Comparison of ENCODE assay signal across 25 mouse cellular contexts in genomic region chr6:113284931-113285330, GRCm38 (mm10). TPM values are rescaled to one million over a fixed set of nuclear protein-coding genes. Genes with fewer than 3 reads are reported as not detected.
DNase-seq lines count a peak whose midpoint lies in the region; ATAC-seq and TF ChIP-seq lines count a peak whose summit lies in the region.
"Had no signal": no experiment of that assay in that cellular context is flagged by ENCODE, and none has a peak within 500 bp of the region (broad histone marks: within the 10 kb centered on the region; RNA-seq: fewer than 3 reads in every experiment).

No protein-coding gene starts in this region.

- H3K4me3 ChIP-seq in midbrain, embryonic 11.5 days (ENCODE audit: low read depth, low read length): no peak overlapping the region
- no peak overlapping the region for H3K4me3 ChIP-seq in midbrain, postnatal 0 days (ENCODE audit: low read depth, low read length)
- peak overlapping the region in 1 of 2 experiments; percentile 14; a peak in 1 of 4 replicates for H3K4me3 ChIP-seq in MEL (ENCODE audit: control insufficient read depth in 1 of 2, insufficient read depth in 1 of 2, low read depth in 2 of 2, low read length in 2 of 2)
- no peak overlapping the region for H3K4me3 ChIP-seq in forebrain, embryonic 14.5 days (ENCODE audit: low read depth, low read length)
- H3K4me3 ChIP-seq: embryonic facial prominence, embryonic 15.5 days; erythroblast, embryonic 14.5 days; forebrain, embryonic 10.5 days; heart, embryonic 12.5 days; hindbrain, embryonic 10.5 days had no signal

- no peaks in the 10 kb centered on the region for H3K79me2 ChIP-seq in MEL (ENCODE audit: control insufficient read depth, insufficient read depth, low read length, poor library complexity)

- H3K27ac ChIP-seq in midbrain, embryonic 11.5 days (ENCODE audit: low read depth, low read length): no peak overlapping the region
- no peak overlapping the region for H3K27ac ChIP-seq in midbrain, postnatal 0 days (ENCODE audit: low read depth, low read length)
- no peak overlapping the region; the same call in 1 of the 2 replicates for H3K27ac ChIP-seq in MEL (ENCODE audit: control insufficient read depth, low read depth, low read length)
- H3K27ac ChIP-seq in forebrain, embryonic 14.5 days (ENCODE audit: low read depth, low read length): no peak overlapping the region
- H3K27ac ChIP-seq: embryonic facial prominence, embryonic 15.5 days; forebrain, embryonic 10.5 days; hindbrain, embryonic 10.5 days; hindbrain, embryonic 14.5 days had no signal

- TF ChIP-seq RAD21 in MEL (IDR thresholded peaks at IDR 0.05; ENCODE audit: low read depth, low read length): no peak

- TF ChIP-seq EP300 in MEL (IDR thresholded peaks at IDR 0.05; ENCODE audit: low read depth in 1 of 2, low read length in 2 of 2): no peak

- H3K36me3 ChIP-seq in midbrain, embryonic 11.5 days (ENCODE audit: control insufficient read depth, insufficient read depth, low read length): no peaks in the 10 kb centered on the region
- H3K36me3 ChIP-seq in midbrain, postnatal 0 days (ENCODE audit: insufficient read depth, low read length): peaks cover 6% of the 10 kb centered on the region; the same call in 1 of the 2 replicates
- H3K36me3 ChIP-seq in MEL (ENCODE audit: control insufficient read depth in 1 of 2, insufficient read depth in 2 of 2, low read length in 2 of 2): peaks cover 0 to 24% of the 10 kb centered on the region in 2 experiments; a peak in 2 of 4 replicates
- no peaks in the 10 kb centered on the region; the same call in 1 of the 2 replicates for H3K36me3 ChIP-seq in splenic B cell, adult 2 months (ENCODE audit: control insufficient read depth, insufficient read depth, low read length, poor library complexity, severe bottlenecking)
- peaks cover 7% of the 10 kb centered on the region; the same call in 1 of the 2 replicates for H3K36me3 ChIP-seq in forebrain, embryonic 14.5 days (ENCODE audit: control insufficient read depth, insufficient read depth, low read length)

- H3K9me3 ChIP-seq in midbrain, embryonic 11.5 days (ENCODE audit: control insufficient read depth, low read length): no peaks in the 10 kb centered on the region
- H3K9me3 ChIP-seq in midbrain, postnatal 0 days (ENCODE audit: low read length): no peaks in the 10 kb centered on the region
- H3K9me3 ChIP-seq in MEL (replicated peaks; ENCODE audit: insufficient read depth, low read length): no peaks in the 10 kb centered on the region
- no peaks in the 10 kb centered on the region for H3K9me3 ChIP-seq in forebrain, embryonic 14.5 days (replicated peaks; ENCODE audit: control insufficient read depth, low read length)
- H3K9me3 ChIP-seq: embryonic facial prominence, embryonic 15.5 days; forebrain, embryonic 10.5 days; G1E; heart, embryonic 12.5 days; hindbrain, embryonic 10.5 days had no signal

- H3K4me1 ChIP-seq in midbrain, embryonic 11.5 days (ENCODE audit: control insufficient read depth, insufficient read depth, low read length): peaks cover 7% of the 10 kb centered on the region
- peaks cover 8% of the 10 kb centered on the region; the same call in 1 of the 2 replicates for H3K4me1 ChIP-seq in midbrain, postnatal 0 days (ENCODE audit: insufficient read depth, low read length)
- peaks cover 12 to 27% of the 10 kb centered on the region in 2 experiments for H3K4me1 ChIP-seq in MEL (ENCODE audit: control insufficient read depth in 1 of 2, insufficient read depth in 2 of 2, low read length in 2 of 2)
- H3K4me1 ChIP-seq in forebrain, embryonic 14.5 days (ENCODE audit: control insufficient read depth, insufficient read depth, low read length): peaks cover 5% of the 10 kb centered on the region; the same call in 1 of the 2 replicates

- no peak for ATAC-seq in midbrain, embryonic 11.5 days (ENCODE audit: low FRiP score)
- no peak for ATAC-seq in midbrain, postnatal 0 days (ENCODE audit: low FRiP score)
- peak; percentile 82 for ATAC-seq in megakaryocyte, adult 5-6 weeks (ENCODE audit: poor library complexity, severe bottlenecking)
- no peak for ATAC-seq in forebrain, embryonic 14.5 days
- ATAC-seq: CD4-positive, CD25-positive, alpha-beta regulatory T cell, adult 4 months; forebrain, postnatal 0 days had no signal

- TF ChIP-seq CTCF in midbrain, postnatal 0 days (IDR thresholded peaks at IDR 0.05): no peak
- TF ChIP-seq CTCF in MEL (IDR thresholded peaks at IDR 0.05 in 2 of 3, conservative IDR thresholded peaks at IDR 0.05 in 1 of 3; ENCODE audit: control insufficient read depth in 1 of 3, insufficient read depth in 1 of 3, low read depth in 2 of 3, low read length in 3 of 3, poor library complexity in 1 of 3, severe bottlenecking in 1 of 3): no peak

- H3K4me2 ChIP-seq in midbrain, embryonic 11.5 days: no peak overlapping the region
- H3K4me2 ChIP-seq in midbrain, postnatal 0 days (ENCODE audit: low read depth, low read length, poor library complexity, severe bottlenecking): no peak overlapping the region
- H3K4me2 ChIP-seq in forebrain, embryonic 14.5 days (ENCODE audit: low read length): no peak overlapping the region
- H3K4me2 ChIP-seq: embryonic facial prominence, embryonic 15.5 days; heart, embryonic 12.5 days; hindbrain, embryonic 14.5 days had no signal

- H3K27me3 ChIP-seq in midbrain, embryonic 11.5 days (ENCODE audit: control insufficient read depth, insufficient read depth, low read length): peaks cover 28% of the 10 kb centered on the region
- peaks cover 15% of the 10 kb centered on the region for H3K27me3 ChIP-seq in midbrain, postnatal 0 days (ENCODE audit: insufficient read depth, low read length)
- no peaks in the 10 kb centered on the region for H3K27me3 ChIP-seq in MEL (ENCODE audit: control insufficient read depth in 1 of 2, insufficient read depth in 2 of 2, low read length in 2 of 2)
- 0 out of 2 replicates have a peak, but pooled peaks cover 2% of the 10 kb centered on the region for H3K27me3 ChIP-seq in splenic B cell, adult 2 months (ENCODE audit: control insufficient read depth, insufficient read depth, low read length, poor library complexity, severe bottlenecking)
- H3K27me3 ChIP-seq in forebrain, embryonic 14.5 days (replicated peaks; ENCODE audit: control insufficient read depth, insufficient read depth, low read length): peaks cover 32% of the 10 kb centered on the region

- WGBS in midbrain, embryonic 11.5 days: 82% methylated on average over 3 of the region's 3 CpGs
- 77% methylated on average over 3 of the region's 3 CpGs for WGBS in midbrain, postnatal 0 days
- WGBS in forebrain, embryonic 14.5 days: 73% methylated on average over 3 of the region's 3 CpGs

- no peak overlapping the region for H3K9ac ChIP-seq in midbrain, embryonic 11.5 days (ENCODE audit: low read length)
- no peak overlapping the region for H3K9ac ChIP-seq in midbrain, postnatal 0 days (replicated peaks; ENCODE audit: low read length, poor library complexity, severe bottlenecking)
- peak overlapping the region; percentile 3; the same call in 1 of the 2 replicates for H3K9ac ChIP-seq in MEL (ENCODE audit: control insufficient read depth, low read depth, low read length, poor library complexity, severe bottlenecking)
- H3K9ac ChIP-seq in forebrain, embryonic 14.5 days (ENCODE audit: low read length): no peak overlapping the region
- H3K9ac ChIP-seq: embryonic facial prominence, embryonic 15.5 days; forebrain, postnatal 0 days; heart, embryonic 12.5 days; hindbrain, embryonic 14.5 days had no signal

- no peak for TF ChIP-seq POLR2A in MEL (IDR thresholded peaks at IDR 0.05; ENCODE audit: control insufficient read depth in 1 of 2, insufficient read depth in 1 of 2, low read depth in 1 of 2, low read length in 2 of 2, poor library complexity in 1 of 2)

- peak; percentile 47 for DNase-seq in midbrain, embryonic 11.5 days (ENCODE audit: low spot score, missing footprints)
- no peak for DNase-seq in midbrain, postnatal 0 days (ENCODE audit: low spot score)
- DNase-seq in MEL (ENCODE audit: low read depth, low spot score): peak; percentile 75
- peak; percentile 39 for DNase-seq in splenic B cell, adult 2 months (ENCODE audit: low read depth, low spot score)
- no peak for DNase-seq in thymus, postnatal 14 days
- no peak for DNase-seq in forebrain, embryonic 14.5 days (ENCODE audit: low spot score)
- no peak for DNase-seq in embryo, embryonic 9.5 days (ENCODE audit: extremely low spot score)
- DNase-seq: adrenal gland, adult 2 months; adrenal gland, postnatal 25 days; cerebellum, adult 18-20 months; cerebellum, adult 9-11 months; cerebellum, postnatal 36 days; forebrain, postnatal 0 days; gastrocnemius, postnatal 14 days had no signal

RNA-seq across cellular contexts. Expression of gene Cpne9, which starts 2.8 kb away (rescaled TPM):
- polyA plus RNA-seq in midbrain, embryonic 11.5 days (2014; fragmentation: Nextera tagmentation; extraction: Ambion mirVana): 0.07 and 0.08 TPM in 2 replicates
- 10.3 and 23.4 TPM in 2 replicates for total RNA-seq in midbrain, postnatal 0 days (2014; rRNA removed)
- polyA plus RNA-seq in midbrain, postnatal 0 days (2015; fragmentation: Nextera tagmentation; extraction: Ambion mirVana): 7.9 and 9.1 TPM in 2 replicates
- total RNA-seq in MEL (2012; rRNA removed): 0.72 and 1.6 TPM in 2 replicates
- 1 to 10 TPM in 1 of 2 experiments, not detected in 1; 1.3 TPM for polyA plus RNA-seq in MEL (2012; ENCODE audit: insufficient read depth in 1 of 2, insufficient read length in 2 of 2, low read depth in 1 of 2, low replicate concordance in 2 of 2, missing spikeins in 1 of 2)
- 0.20 and 0.30 TPM in 2 replicates for total RNA-seq in megakaryocyte, adult 5-6 weeks (2015)
- total RNA-seq in megakaryocyte, adult 5-6 weeks (2017): 0.15 and 0.45 TPM in 2 replicates
- polyA plus RNA-seq in forebrain, embryonic 14.5 days (2014; fragmentation: Nextera tagmentation; extraction: Ambion mirVana): 0.23 and 0.80 TPM in 2 replicates
- total RNA-seq: heart, postnatal 25 days had no signal
- polyA plus RNA-seq: gonadal fat pad, adult 2 months had no signal

RNA-seq across cellular contexts. Expression of gene Brpf1, which starts 22.0 kb away (rescaled TPM):
- 20.1 and 22.8 TPM in 2 replicates for polyA plus RNA-seq in midbrain, embryonic 11.5 days (2014; fragmentation: Nextera tagmentation; extraction: Ambion mirVana)
- 22.1 and 28.1 TPM in 2 replicates for total RNA-seq in midbrain, postnatal 0 days (2014; rRNA removed)
- polyA plus RNA-seq in midbrain, postnatal 0 days (2015; fragmentation: Nextera tagmentation; extraction: Ambion mirVana): 9.0 and 10.0 TPM in 2 replicates
- 29.8 and 32.6 TPM in 2 replicates for total RNA-seq in MEL (2012; rRNA removed)
- 10 to 100 TPM; 44.9 to 46.8 TPM for polyA plus RNA-seq in MEL (2012; ENCODE audit: insufficient read depth in 1 of 2, insufficient read length in 2 of 2, low read depth in 1 of 2, low replicate concordance in 2 of 2, missing spikeins in 1 of 2)
- 47.0 and 47.6 TPM in 2 replicates for total RNA-seq in megakaryocyte, adult 5-6 weeks (2015)
- 54.7 and 64.4 TPM in 2 replicates for total RNA-seq in megakaryocyte, adult 5-6 weeks (2017)
- polyA plus RNA-seq in forebrain, embryonic 14.5 days (2014; fragmentation: Nextera tagmentation; extraction: Ambion mirVana): 15.8 and 17.0 TPM in 2 replicates

RNA-seq across cellular contexts. Expression of gene Ogg1, which starts 41.8 kb away (rescaled TPM):
- 12.2 and 13.8 TPM in 2 replicates for polyA plus RNA-seq in midbrain, embryonic 11.5 days (2014; fragmentation: Nextera tagmentation; extraction: Ambion mirVana)
- total RNA-seq in midbrain, postnatal 0 days (2014; rRNA removed): 10.8 and 14.8 TPM in 2 replicates
- 7.3 and 8.9 TPM in 2 replicates for polyA plus RNA-seq in midbrain, postnatal 0 days (2015; fragmentation: Nextera tagmentation; extraction: Ambion mirVana)
- total RNA-seq in MEL (2012; rRNA removed): 8.7 and 9.2 TPM in 2 replicates
- 10 to 100 TPM in 1 of 2 experiments, not detected in 1; 20.0 TPM for polyA plus RNA-seq in MEL (2012; ENCODE audit: insufficient read depth in 1 of 2, insufficient read length in 2 of 2, low read depth in 1 of 2, low replicate concordance in 2 of 2, missing spikeins in 1 of 2)
- total RNA-seq in megakaryocyte, adult 5-6 weeks (2015): 10.6 and 12.0 TPM in 2 replicates
- total RNA-seq in megakaryocyte, adult 5-6 weeks (2017): 5.5 and 10.3 TPM in 2 replicates
- 12.7 and 14.7 TPM in 2 replicates for polyA plus RNA-seq in forebrain, embryonic 14.5 days (2014; fragmentation: Nextera tagmentation; extraction: Ambion mirVana)

RNA-seq across cellular contexts. Expression of gene Mtmr14, which starts 47.3 kb away (rescaled TPM):
- polyA plus RNA-seq in midbrain, embryonic 11.5 days (2014; fragmentation: Nextera tagmentation; extraction: Ambion mirVana): 44.2 and 46.3 TPM in 2 replicates
- 39.0 and 42.5 TPM in 2 replicates for total RNA-seq in midbrain, postnatal 0 days (2014; rRNA removed)
- polyA plus RNA-seq in midbrain, postnatal 0 days (2015; fragmentation: Nextera tagmentation; extraction: Ambion mirVana): 29.4 and 30.5 TPM in 2 replicates
- 11.4 and 12.1 TPM in 2 replicates for total RNA-seq in MEL (2012; rRNA removed)
- polyA plus RNA-seq in MEL (2012; ENCODE audit: insufficient read depth in 1 of 2, insufficient read length in 2 of 2, low read depth in 1 of 2, low replicate concordance in 2 of 2, missing spikeins in 1 of 2): 10 to 100 TPM in 1 of 2 experiments, not detected in 1; 24.5 TPM
- 30.6 and 34.0 TPM in 2 replicates for total RNA-seq in megakaryocyte, adult 5-6 weeks (2015)
- total RNA-seq in megakaryocyte, adult 5-6 weeks (2017): 56.5 and 60.9 TPM in 2 replicates
- polyA plus RNA-seq in forebrain, embryonic 14.5 days (2014; fragmentation: Nextera tagmentation; extraction: Ambion mirVana): 41.7 and 43.6 TPM in 2 replicates

RNA-seq across cellular contexts. Expression of gene Camk1, which starts 58.9 kb away (rescaled TPM):
- polyA plus RNA-seq in midbrain, embryonic 11.5 days (2014; fragmentation: Nextera tagmentation; extraction: Ambion mirVana): 61.6 and 65.4 TPM in 2 replicates
- 102 and 119 TPM in 2 replicates for total RNA-seq in midbrain, postnatal 0 days (2014; rRNA removed)
- polyA plus RNA-seq in midbrain, postnatal 0 days (2015; fragmentation: Nextera tagmentation; extraction: Ambion mirVana): 132 and 142 TPM in 2 replicates
- 5.3 and 7.9 TPM in 2 replicates for total RNA-seq in MEL (2012; rRNA removed)
- polyA plus RNA-seq in MEL (2012; ENCODE audit: insufficient read depth in 1 of 2, insufficient read length in 2 of 2, low read depth in 1 of 2, low replicate concordance in 2 of 2, missing spikeins in 1 of 2): 10 to 100 TPM in 1 of 2 experiments, not detected in 1; 13.3 TPM
- 31.8 and 39.6 TPM in 2 replicates for total RNA-seq in megakaryocyte, adult 5-6 weeks (2015)
- total RNA-seq in megakaryocyte, adult 5-6 weeks (2017): 57.6 and 68.3 TPM in 2 replicates
- 86.3 and 90.7 TPM in 2 replicates for polyA plus RNA-seq in forebrain, embryonic 14.5 days (2014; fragmentation: Nextera tagmentation; extraction: Ambion mirVana)

Comparison
In these comparisons a context has a peak if more than half of its experiments do, and no peak if none do; other contexts are left out.
1. DNase-seq: peak in midbrain, embryonic 11.5 days (single experiment), MEL (single experiment) and splenic B cell, adult 2 months (single experiment); none in midbrain, postnatal 0 days (single experiment), thymus, postnatal 14 days (single experiment), forebrain, embryonic 14.5 days (single experiment) and embryo, embryonic 9.5 days (single experiment).